In genomic region chr2:139381628-139382027, GRCm38 (mm10) we compare ENCODE assay signal across 8 mouse cellular contexts.
A peak's percentile ranks its signal among the peaks of the same experiment; 100 is the strongest.
DNase-seq lines count a peak whose midpoint lies in the region; ATAC-seq and TF ChIP-seq lines count a peak whose summit lies in the region.

No protein-coding gene starts in this region.

- H3K36me3 ChIP-seq in hindbrain, postnatal 0 days (ENCODE audit: insufficient read depth, low read length), result no peaks in the 10 kb centered on the region

- H3K4me2 ChIP-seq in hindbrain, postnatal 0 days (ENCODE audit: low read depth, low read length), result no peak overlapping the region

- no peak overlapping the region for H3K27ac ChIP-seq in hindbrain, postnatal 0 days

- H3K27me3 ChIP-seq in hindbrain, postnatal 0 days (ENCODE audit: insufficient read depth, low read length), result no peaks in the 10 kb centered on the region

- H3K4me1 ChIP-seq in hindbrain, postnatal 0 days (ENCODE audit: insufficient read depth, low read length), result no peaks in the 10 kb centered on the region

- ATAC-seq in frontal cortex, adult (ENCODE audit: low TSS enrichment), result peak; percentile 100
- ATAC-seq in hindbrain, postnatal 0 days, result peak; percentile 92

- peak; percentile 82 for DNase-seq in adipocyte (ENCODE audit: low spot score)
- peak; percentile 90 for DNase-seq in cerebellum, adult 8-10 months
- DNase-seq in hindbrain, postnatal 0 days (ENCODE audit: low spot score), result peak; percentile 89
- peak; percentile 61 to 71 for DNase-seq in layer of hippocampus, postnatal 36 days
- peak; percentile 46 for DNase-seq in lung, postnatal 25 days (ENCODE audit: low spot score)
- DNase-seq in right cerebral cortex, postnatal 14 days, result peak; percentile 75
- no peak for DNase-seq in natural killer cell, adult 2 months (ENCODE audit: low spot score in 2 of 2)

- TF ChIP-seq CTCF in hindbrain, postnatal 0 days (IDR thresholded peaks at IDR 0.05; ENCODE audit: low read depth), result peak; percentile 94

- 0% methylated on average over 1 of the region's 1 CpGs for WGBS in hindbrain, postnatal 0 days

- no peaks in the 10 kb centered on the region for H3K9me3 ChIP-seq in hindbrain, postnatal 0 days (ENCODE audit: low read length)

- H3K9ac ChIP-seq in hindbrain, postnatal 0 days (replicated peaks; ENCODE audit: low read length), result no peak overlapping the region

- no peak overlapping the region for H3K4me3 ChIP-seq in hindbrain, postnatal 0 days (ENCODE audit: low read length)

Comparison
In these comparisons a context has a peak if more than half of its experiments do, and no peak if none do; other contexts are left out.
1. DNase-seq: peak in adipocyte (single experiment), cerebellum, adult 8-10 months (single experiment), hindbrain, postnatal 0 days (single experiment), layer of hippocampus, postnatal 36 days (2 of 2), lung, postnatal 25 days (single experiment) and right cerebral cortex, postnatal 14 days (single experiment); none in natural killer cell, adult 2 months (0 of 2).